Mouse (Mus musculus) lung, postnatal 10 days (tissue): ENCODE results near the gene D8Ertd738e.

ENCODE experiments used
- DNase-seq: peaks from one replicate; pipeline ENCODE4 v3.0.0; 2021

Gene D8Ertd738e

GRCm38 (mm10) chr8:84235746-84236409 lies 13.6 kb downstream of the D8Ertd738e start:
- DNase-seq: no peak

DNA sequence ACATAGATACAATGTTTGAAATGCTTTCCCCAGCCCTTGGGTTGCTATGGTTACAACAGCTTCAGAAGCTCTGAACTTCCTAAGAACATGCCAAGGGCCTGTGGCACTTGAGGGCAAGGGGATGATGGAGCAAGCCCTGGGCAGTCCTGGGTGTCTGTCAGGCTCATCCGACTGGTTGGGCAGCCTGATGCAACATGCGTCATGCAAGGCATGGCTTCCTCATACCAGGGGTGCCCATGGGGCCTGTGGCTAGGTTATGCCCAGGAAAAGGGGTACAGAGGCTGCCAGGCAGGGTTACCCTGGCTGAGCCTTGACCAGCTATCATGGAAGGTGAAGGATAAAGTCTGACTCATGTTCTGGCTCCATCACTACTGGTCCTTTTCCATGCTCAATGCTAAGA lies 16.5 kb downstream of the D8Ertd738e start:
- DNase-seq: no peak

DNA sequence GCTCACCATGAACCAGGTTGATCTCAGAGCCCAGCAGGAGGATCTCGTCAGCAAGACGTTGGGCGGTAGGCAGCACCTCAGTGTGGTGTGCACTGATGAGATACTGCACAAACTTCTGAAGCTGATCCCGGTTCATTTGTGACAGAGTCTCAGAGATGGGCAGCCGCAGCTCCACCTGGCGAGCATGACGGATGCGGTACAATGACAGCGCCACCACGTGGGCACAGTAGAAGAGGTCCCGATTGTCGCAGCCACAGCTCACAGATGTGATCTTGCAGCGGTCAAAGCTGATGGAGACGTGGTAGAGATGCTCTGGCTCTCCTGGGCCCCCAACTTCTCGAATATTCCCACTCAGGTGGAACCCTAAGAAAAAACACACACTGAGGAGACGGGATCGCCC lies 18.8 kb downstream of the D8Ertd738e start:
- peak; percentile 19 for DNase-seq

DNA sequence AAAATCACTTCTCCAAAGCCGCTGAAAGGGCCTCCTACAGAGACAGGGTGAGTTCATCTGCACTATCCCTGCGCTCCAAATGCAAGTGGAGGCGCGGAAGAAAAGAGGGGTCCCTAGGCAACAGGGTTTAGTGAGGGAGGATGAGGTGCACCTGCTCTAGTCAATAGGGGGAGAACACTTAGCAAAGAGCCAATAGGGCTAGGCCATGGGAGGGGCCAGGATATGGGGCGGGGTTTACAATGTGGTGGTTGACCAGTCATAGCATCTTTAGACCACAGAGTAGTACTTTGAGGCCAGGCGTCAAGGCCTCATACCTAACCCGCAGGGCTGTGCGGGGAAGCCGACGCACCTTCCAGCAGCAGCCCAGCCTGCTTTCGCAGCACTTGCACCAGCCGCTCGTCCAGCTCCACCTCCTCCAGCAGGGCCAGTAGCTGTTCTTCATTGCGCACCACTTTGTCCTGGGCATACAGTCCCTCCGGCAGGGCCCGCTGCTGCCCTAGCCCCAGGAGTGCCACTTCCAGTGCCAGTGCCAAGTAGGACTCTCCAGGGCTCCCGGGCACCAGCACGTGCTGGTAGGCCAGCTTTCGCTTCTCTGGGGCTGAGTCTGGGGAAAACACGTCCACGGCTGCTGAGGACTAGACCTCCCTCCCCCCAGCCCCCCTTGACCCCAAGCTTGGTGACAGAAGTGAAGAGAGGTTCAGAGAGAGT lies 26.0 kb downstream of the D8Ertd738e start:
- peak; percentile 36 for DNase-seq

GRCm38 (mm10) chr8:84222566-84223165 lies 26.9 kb downstream of the D8Ertd738e start:
- no peak for DNase-seq

- no peak for DNase-seq
These were observed 29.4 kb downstream of the D8Ertd738e start for GRCm38 (mm10) chr8:84220105-84220504.

- DNase-seq: no peak
These were observed 31.4 kb downstream of the D8Ertd738e start for GRCm38 (mm10) chr8:84218143-84218542.

- DNase-seq: no peak
These were observed 32.3 kb downstream of the D8Ertd738e start for GRCm38 (mm10) chr8:84217206-84217605.

GRCm38 (mm10) chr8:84213277-84213676 lies 36.2 kb downstream of the D8Ertd738e start:
- no peak for DNase-seq

GRCm38 (mm10) chr8:84211881-84212563 lies 37.5 kb downstream of the D8Ertd738e start:
- no peak for DNase-seq

DNA sequence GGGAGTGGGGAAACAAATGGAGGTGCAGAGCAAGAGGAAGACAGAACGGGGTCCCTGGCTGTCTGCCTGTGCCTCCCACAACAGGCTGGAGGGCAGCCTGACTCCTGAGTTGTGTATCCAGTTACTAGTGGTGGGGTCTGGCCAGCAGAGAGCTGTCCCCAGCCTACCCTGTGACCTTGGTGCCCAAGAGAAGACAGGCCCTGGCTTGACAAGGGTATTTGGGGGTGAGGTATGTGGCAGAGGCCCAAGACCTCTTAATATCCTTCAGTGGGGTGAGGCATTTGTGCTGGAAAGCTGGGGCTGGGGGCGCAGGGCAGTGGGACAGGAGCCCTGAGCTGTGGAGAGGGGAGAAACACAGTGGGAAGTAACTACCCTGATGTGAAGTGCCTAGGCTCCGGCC lies 38.3 kb downstream of the D8Ertd738e start:
- no peak for DNase-seq

- peak; percentile 88 for DNase-seq
These were observed 39.2 kb downstream of the D8Ertd738e start for GRCm38 (mm10) chr8:84210167-84210791.

DNA sequence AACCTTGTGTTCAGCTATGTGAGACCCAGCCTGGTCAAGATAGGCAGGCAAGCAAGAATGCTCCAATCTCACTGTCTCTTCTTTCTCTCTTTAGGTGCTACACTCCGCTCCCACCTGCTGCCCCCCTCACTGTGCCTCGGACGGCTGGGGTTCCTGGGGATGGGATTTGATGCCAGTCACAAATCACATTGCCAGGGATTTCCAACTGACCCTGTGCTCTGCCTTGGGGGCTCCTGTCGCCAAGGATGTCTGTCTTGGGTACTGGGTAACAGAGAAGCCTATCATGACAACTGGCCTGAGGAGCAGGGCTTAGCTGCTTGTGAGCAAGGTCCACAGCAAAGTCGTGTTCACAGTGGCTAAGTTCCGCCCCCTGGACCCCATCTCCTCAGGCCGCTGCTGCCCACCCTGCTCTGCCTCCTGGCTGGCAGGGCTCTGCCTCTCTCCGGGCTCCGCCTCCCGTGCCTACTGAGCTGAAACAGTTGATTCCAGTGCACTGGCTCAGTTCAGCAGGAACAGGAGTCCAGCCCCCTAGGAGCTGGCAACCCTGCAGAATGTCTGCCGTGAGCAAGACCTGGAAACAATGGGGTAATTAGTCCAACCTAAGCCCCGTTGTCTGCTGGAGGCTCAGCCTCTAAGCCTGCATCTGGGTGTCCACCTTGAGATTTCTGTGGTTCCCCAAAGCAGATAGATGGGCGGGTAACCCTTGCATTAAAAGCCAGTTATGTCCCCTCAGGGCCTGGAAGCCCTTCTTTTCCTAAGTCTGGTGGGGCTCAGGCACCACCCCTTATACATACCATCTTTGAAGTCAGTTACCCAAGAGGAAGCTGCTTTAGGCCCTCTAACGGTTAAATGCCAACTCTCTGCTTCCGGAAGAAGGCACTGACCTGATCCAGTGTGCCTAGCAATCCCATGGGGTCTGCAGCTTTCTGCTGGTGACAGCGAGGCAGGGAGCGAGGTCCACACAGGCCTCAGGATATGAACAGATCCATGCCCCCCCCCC lies 40.8 kb downstream of the D8Ertd738e start:
- DNase-seq: no peak

DNA sequence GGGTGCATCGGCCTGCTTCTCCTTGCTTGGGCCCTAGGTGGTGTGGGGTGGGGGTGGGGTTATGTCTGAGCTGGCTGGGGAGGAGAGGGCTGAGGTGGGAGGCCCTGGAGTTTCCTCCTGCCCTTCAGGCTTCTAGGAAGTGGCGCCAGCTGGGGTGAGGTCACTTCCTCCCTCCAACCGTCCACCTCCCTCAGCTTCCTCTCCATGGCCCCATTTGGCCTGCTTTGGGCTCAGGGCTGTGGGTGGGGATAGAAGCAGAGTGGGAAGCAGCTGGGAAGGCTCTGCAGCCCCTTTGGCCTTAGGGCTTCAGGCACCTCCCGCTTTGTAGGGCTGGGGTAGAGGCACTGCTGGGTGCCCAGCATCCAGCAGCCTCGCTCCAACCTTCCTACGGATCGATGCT lies 41.7 kb downstream of the D8Ertd738e start:
- DNase-seq: peak; percentile 87

GRCm38 (mm10) chr8:84206666-84207065 lies 42.9 kb downstream of the D8Ertd738e start:
- DNase-seq: no peak

GRCm38 (mm10) chr8:84205073-84205472 lies 44.4 kb downstream of the D8Ertd738e start:
- DNase-seq: no peak

- DNase-seq: peak; percentile 90
These were observed 45.3 kb downstream of the D8Ertd738e start for GRCm38 (mm10) chr8:84203975-84204772.

DNA sequence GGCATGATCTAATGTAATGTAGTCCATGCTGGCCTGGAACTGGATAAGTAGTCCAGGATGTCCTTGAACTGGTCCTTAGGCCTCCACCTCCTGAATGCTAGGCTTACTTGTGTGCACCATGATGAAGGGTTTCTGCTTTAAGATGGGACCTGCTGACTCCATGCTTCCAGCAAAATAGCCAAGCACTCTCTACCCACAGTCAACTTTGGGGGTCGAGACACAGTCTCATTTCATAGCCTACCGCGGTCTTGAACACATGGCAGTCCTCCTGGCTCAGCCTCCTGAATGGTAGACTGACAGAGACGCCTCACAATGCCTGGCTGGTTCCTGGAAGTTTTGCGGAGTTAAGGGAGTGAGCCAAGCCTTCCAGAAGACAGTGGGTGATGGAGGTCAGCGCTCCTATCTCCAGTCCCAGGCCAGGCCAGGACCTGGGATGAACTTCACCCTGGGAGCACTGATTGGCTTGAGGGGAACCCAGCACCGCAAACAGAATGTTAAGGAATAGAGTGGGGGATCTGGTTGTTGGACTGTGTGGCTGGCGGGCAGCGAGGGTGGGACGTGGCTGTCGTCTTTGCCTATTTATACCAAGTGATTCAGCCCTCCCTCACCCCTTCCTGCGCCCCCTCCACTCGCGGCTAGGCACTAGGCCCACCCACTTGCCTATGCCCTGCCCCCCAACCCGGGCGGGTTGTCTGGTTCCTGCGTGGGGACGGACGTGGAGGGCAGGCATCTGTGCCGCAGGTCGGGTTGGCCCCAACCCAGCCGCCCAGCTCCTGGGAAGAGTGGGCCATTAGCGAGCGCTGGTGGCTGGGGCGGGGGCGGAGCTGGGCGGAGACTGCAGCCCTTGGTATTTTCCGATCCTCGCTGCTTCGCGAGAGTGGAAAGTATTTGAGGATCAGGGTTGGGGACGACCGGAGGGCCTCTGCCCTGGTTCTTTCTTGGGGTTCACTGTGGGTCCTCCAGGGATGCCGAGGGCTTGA lies 46.3 kb downstream of the D8Ertd738e start:
- DNase-seq: peak; percentile 95

- peak; percentile 80 for DNase-seq
These were observed 47.1 kb downstream of the D8Ertd738e start for GRCm38 (mm10) chr8:84202466-84202865.
